Mouse (Mus musculus) gastrocnemius, adult 2 months (tissue): ENCODE results near the gene 4833439L19Rik. TPM values are rescaled to one million over a fixed set of nuclear protein-coding genes. Genes with fewer than 3 reads are reported as not detected.

Source experiments
- DNase-seq: peaks from one replicate; pipeline ENCODE4 v3.0.0; 2022
- H3K27ac ChIP-seq: fragments of 200-600 bp; 2 replicates; pipeline ENCODE4 v1.8.1; 2022; ENCODE audit warnings: mild to moderate bottlenecking
- H3K4me3 ChIP-seq: fragments of 200-600 bp; 2 replicates; pipeline ENCODE4 v1.8.1; 2022; ENCODE audit warnings: mild to moderate bottlenecking, moderate library complexity
- CTCF ChIP-seq: fragments of 200-600 bp; IDR thresholded peaks from 2 replicates; pipeline ENCODE4 v1.8.1; 2022; ENCODE audit warnings: antibody characterized with exemption, mild to moderate bottlenecking, moderate library complexity
- intact Hi-C: fragments of 180-260 bp; cut with DNase I; formaldehyde crosslinking; loops from one replicate; pipeline ENCODE4 v1.15.1; 2025
- microRNA-seq: library from miRNA; unstranded; fragments of <30 nt; microRNA quantifications from one replicate; pipeline ENCODE4 v1.2.0, GENCODE M21; 2021
- total RNA-seq, 2 experiments: library from RNA; stranded (reverse); gene quantifications; 2 replicates each; pipeline ENCODE4 v1.2.3; 2021

Gene 4833439L19Rik
- total RNA-seq, 2 experiments from 2014 or later, result 192 to 200 TPM

DNA sequence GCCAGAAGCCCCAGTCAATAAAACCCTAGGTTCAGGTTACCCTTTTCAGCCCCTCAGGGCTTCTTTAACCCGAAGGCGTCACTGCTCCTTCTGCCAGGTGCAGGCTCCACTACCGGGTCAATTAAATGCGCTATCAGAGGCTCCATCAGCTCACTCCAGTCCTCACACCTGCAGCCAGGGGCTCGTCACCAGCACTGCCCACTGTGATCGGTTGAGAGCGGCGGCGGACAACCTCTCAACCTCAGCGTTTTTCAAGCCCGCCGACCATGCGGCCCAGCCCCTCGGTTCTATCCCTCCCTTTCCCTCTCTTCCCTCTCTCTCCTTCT lies 62.0 kb downstream of the 4833439L19Rik start:
- Histone ChIP-seq H3K27ac (peak overlapping the region; percentile 91), H3K4me3 (peak overlapping the region; percentile 77)
- no peak for DNase-seq
- intact Hi-C loops, result loop anchor here (5.0 kb wide), 1 partner anchor 36 kb away; the partner anchor contains the start of gene Thoc3
- no peak for TF ChIP-seq CTCF

DNA sequence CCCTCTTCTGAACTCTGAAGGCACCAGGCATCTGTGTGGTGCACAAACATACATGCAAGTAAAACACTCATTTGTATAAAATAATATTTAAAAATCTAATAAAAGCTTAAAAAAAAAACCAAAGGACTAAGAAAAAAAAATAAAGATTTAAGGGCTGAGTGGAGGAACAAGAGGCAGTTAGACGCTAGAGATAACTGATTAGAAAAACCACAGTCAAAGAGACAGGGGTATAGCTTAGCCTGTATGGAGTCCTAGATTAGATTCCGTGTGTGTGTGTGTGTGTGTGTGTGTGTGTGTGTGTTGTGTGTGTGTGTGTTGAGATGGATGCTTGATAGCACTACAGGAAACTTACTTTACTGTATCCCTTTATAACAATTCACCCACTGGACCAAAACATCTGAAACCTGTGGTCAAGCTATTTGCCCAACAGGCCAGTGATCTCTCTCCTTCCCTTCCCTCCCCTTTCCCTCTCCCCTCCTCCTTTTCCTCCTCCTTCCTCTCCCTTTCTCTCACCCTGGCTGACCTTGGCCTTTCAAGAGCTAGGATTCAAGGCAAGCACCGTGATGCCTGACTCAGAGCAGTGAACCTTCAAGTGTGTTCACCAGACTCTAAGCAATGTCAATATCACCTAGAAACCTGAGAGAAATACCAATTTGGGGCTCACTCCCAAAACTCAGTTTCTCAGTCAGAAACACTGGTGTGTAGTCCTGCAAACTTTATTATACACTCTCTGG lies 63.1 kb downstream of the 4833439L19Rik start:
- no peak for TF ChIP-seq CTCF
- DNase-seq, result no peak
- H3K4me3 ChIP-seq, result no peak overlapping the region
- no peak overlapping the region for H3K27ac ChIP-seq
- intact Hi-C loops, result loop anchor here (5.0 kb wide), 1 partner anchor 35 kb away; the partner anchor contains the start of gene Thoc3

DNA sequence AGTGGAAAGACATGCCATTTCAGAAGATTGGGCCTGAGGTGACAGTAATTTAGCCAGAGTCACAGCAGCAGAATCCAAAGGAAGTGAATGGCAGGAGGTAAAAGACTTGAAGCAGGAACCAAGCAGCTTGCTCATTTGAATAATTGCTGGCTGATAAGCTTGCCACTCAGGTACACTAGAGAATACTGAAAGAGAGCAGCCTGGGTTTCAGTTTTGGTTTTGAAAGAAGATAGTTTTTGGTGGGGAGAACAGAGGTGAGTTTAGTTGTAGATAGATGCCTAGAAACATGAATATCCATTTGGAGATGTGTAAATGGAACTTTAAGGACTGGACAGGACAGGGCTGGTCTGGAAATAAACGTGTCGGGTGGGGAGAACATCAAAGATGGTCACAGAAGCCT lies 63.9 kb downstream of the 4833439L19Rik start:
- intact Hi-C loops, result loop anchor here (5.0 kb wide), 1 partner anchor 34 kb away; the partner anchor contains the start of gene Thoc3
- TF ChIP-seq CTCF, result no peak
- Histone ChIP-seq H3K27ac (no peak overlapping the region), H3K4me3 (no peak overlapping the region)
- no peak for DNase-seq

Small RNA genes within 50 kb of the gene (microRNA-seq; reads per million reads assigned to microRNA genes)
- not detected for gene Gm24195

Other genes with a start within 250 kb of the 4833439L19Rik start
- gene Cplx2, start 194.1 kb downstream of the 4833439L19Rik start, total RNA-seq, result under 1 TPM; 0.46 to 0.84 TPM
- 10 to 100 TPM; 14.7 to 16.5 TPM for gene Thoc3, start 96.6 kb downstream of the 4833439L19Rik start, total RNA-seq
- gene Simc1, start 61.7 kb downstream of the 4833439L19Rik start, total RNA-seq, result 1 to 10 TPM; 2.6 to 3.6 TPM
- 1 to 10 TPM; 2.0 to 3.2 TPM for gene Arl10, start 9.6 kb upstream of the 4833439L19Rik start, total RNA-seq
- gene Nop16, start 24.7 kb upstream of the 4833439L19Rik start, total RNA-seq, result 10 to 100 TPM; 16.2 to 20.5 TPM
- gene Higd2a, start 24.8 kb upstream of the 4833439L19Rik start, total RNA-seq, result 100 to 1,000 TPM; 148 to 150 TPM
- 100 to 1,000 TPM; 130 to 160 TPM for gene Cltb, start 45.9 kb upstream of the 4833439L19Rik start, total RNA-seq
- gene Faf2, start 56.3 kb upstream of the 4833439L19Rik start, total RNA-seq, result 10 to 100 TPM; 11.1 to 16.8 TPM
- 10 to 100 TPM; 23.3 to 34.1 TPM for gene Rnf44, start 128.5 kb upstream of the 4833439L19Rik start, total RNA-seq
- not detected for gene Cdhr2, start 136.0 kb upstream of the 4833439L19Rik start, total RNA-seq
- gene Gprin1, start 184.4 kb upstream of the 4833439L19Rik start, total RNA-seq, result not detected
- gene Sncb, start 201.2 kb upstream of the 4833439L19Rik start, total RNA-seq, result not detected
- gene Eif4e1b, start 218.6 kb upstream of the 4833439L19Rik start, total RNA-seq, result not detected
- gene Tspan17, start 223.9 kb upstream of the 4833439L19Rik start, total RNA-seq, result 10 to 100 TPM; 15.3 to 25.3 TPM